Mouse (Mus musculus) left cerebral cortex, adult 8-10 months (tissue): ENCODE measurements around the gene Olfr294. TPM values are rescaled to one million over a fixed set of nuclear protein-coding genes. Genes with fewer than 3 reads are reported as not detected.

Experiments
- DNase-seq, 2 experiments: peaks; one replicate each; pipeline ENCODE4 v3.0.0; 2022; ENCODE audit warnings: low spot score in 2 of 2
- total RNA-seq, 4 experiments: library from RNA; stranded (reverse); gene quantifications; 2 replicates each; pipeline ENCODE4 v1.2.4; 2022

The Olfr294 gene
- not detected for total RNA-seq

DNA sequence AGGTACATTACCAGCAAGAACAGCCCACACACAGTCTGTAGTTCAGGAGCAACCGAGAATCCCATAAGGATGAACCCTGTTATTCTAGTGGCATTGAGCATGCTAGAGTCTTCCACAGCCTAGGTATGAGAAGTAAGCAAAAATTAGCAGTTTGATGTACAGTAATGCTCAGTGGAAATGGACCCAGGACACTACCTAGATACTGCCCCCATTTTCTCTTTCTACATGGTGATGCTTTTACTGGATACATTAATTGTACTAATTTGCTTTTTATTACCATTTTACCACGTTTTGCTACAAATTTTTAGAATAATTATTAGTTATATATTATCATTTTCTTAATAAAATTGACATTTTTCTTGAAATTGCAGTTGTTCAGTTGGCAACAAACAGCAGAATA lies at the start of gene Olfr294:
TSS of gene Olfr294 (minus strand) at position 101 of the 400 bp plus-strand sequence.
- no peak for DNase-seq

DNA sequence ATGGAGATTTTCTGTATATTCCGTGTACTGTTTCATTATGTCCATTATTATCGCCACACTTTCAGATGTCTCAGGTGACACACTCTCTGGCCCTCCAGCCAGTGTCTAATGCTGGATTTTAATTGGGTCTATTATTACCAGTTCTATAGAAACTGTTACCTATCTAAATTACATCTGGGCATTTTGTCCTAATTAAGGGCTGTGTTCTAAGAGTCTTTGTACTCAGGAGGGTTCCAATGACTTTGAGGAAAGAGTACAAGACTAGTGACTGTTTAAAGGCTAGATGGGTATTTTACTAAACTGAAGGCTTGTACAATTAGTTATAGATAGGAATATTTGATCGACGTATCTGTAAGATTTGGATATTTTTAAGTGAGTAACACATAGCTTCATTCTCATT lies 32.3 kb upstream of the Olfr294 start, which contains the start of gene Olfr293:
TSS of gene Olfr293 (plus strand) at position 301 of the 400 bp plus-strand sequence.
- DNase-seq = no peak

GRCm38 (mm10) chr7:86583562-86583961 lies 32.9 kb downstream of the Olfr294 start, which contains the start of gene Olfr295:
Olfr295 (plus strand) TSS chr7:86583862.
- no peak for DNase-seq

Other genes with a start within 250 kb of the Olfr294 start
- not detected for gene Olfr305, start 249.7 kb downstream of the Olfr294 start, total RNA-seq
- not detected for gene Olfr304, start 230.0 kb downstream of the Olfr294 start, total RNA-seq
- not detected for gene Olfr303, start 218.9 kb downstream of the Olfr294 start, total RNA-seq
- not detected for gene Olfr301, start 212.8 kb downstream of the Olfr294 start, total RNA-seq
- not detected for gene Olfr299, start 156.7 kb downstream of the Olfr294 start, total RNA-seq
- gene Olfr298, start 124.2 kb downstream of the Olfr294 start, total RNA-seq = not detected
- gene Olfr297, start 96.7 kb downstream of the Olfr294 start, total RNA-seq = not detected
- gene Olfr295, start 32.8 kb downstream of the Olfr294 start, total RNA-seq = not detected
- not detected for gene Olfr293, start 32.4 kb upstream of the Olfr294 start, total RNA-seq
- not detected for gene Olfr292, start 71.7 kb upstream of the Olfr294 start, total RNA-seq
- 1 to 10 TPM; 5.4 to 6.9 (median 6.3) TPM for gene Folh1, start 159.3 kb upstream of the Olfr294 start, total RNA-seq
- not detected for gene Vmn2r77, start 178.4 kb upstream of the Olfr294 start, total RNA-seq